Mouse (Mus musculus): ENCODE data around the gene Gtf3a. TPM values are rescaled to one million over a fixed set of nuclear protein-coding genes. Genes with fewer than 3 reads are reported as not detected.
A peak's percentile ranks its signal among the peaks of the same experiment; 100 is the strongest.

Gene Gtf3a
- 102 TPM in 2 replicates for polyA plus RNA-seq (2014; fragmentation: Nextera tagmentation; extraction: Ambion mirVana)

- peak; percentile 95 for ATAC-seq (ENCODE audit: low FRiP score)
- Histone ChIP-seq H3K9ac (ENCODE audit: low read length) (peak within 1 kb of the TSS; percentile 93), H3K4me3 (ENCODE audit: low read depth, low read length) (peak within 1 kb of the TSS; percentile 79), H3K4me2 (peak within 1 kb of the TSS; percentile 80), H3K9me3 (ENCODE audit: control insufficient read depth, low read length) (peaks cover 3% of the 10 kb centered on the region; the same call in 1 of the 2 replicates), H3K4me1 (ENCODE audit: control insufficient read depth, insufficient read depth, low read length) (peaks cover 11% of the 10 kb centered on the region), H3K36me3 (ENCODE audit: control insufficient read depth, insufficient read depth, low read length) (peaks cover 18% of the 10 kb centered on the region; the same call in 1 of the 2 replicates), H3K27ac (ENCODE audit: low read depth, low read length) (no peak within 1 kb of the TSS; the same call in 1 of the 2 replicates), H3K27me3 (ENCODE audit: control insufficient read depth, insufficient read depth, low read length) (no peaks in the 10 kb centered on the region; the same call in 1 of the 2 replicates)
- under 1% methylated on average over 62 of the region's 62 CpGs for WGBS
- DNase-seq (ENCODE audit: low spot score, missing footprints), result peak; percentile 100
These were observed at the start of gene Gtf3a for GRCm38 (mm10) chr5:146948508-146949088. Gene Gtf3a, plus strand, starts transcription at chr5:146948657.

DNA sequence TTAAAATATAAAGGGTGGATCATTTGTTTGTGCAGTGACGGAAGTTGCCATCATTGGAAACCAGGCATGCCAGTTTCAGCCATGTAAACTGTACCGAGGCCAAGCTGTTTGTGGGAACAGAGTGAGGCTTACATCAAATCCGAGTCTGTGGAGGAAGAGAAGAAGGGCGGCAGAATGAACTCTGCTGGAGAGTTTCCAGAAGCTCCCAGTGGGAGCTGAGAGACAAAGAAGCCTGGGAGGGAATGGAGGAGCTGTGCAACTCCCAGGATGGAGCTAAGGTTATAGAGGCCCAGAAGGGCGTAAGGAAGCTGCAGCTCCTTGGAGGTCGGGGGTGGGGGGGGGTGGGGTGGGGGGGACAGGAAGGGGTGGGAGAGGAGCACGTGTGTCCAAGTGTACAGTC is 48.1 kb upstream of the Gtf3a start:
- DNase-seq (ENCODE audit: low spot score, missing footprints) (no peak), ATAC-seq (ENCODE audit: low FRiP score) (no peak)
- H3K4me2 ChIP-seq, result no peak overlapping the region
- H3K27ac ChIP-seq (ENCODE audit: low read depth, low read length), result no peak overlapping the region
- no peaks in the 10 kb centered on the region for H3K36me3 ChIP-seq (ENCODE audit: control insufficient read depth, insufficient read depth, low read length)
- H3K27me3 ChIP-seq (ENCODE audit: control insufficient read depth, insufficient read depth, low read length), result no peaks in the 10 kb centered on the region
- no peaks in the 10 kb centered on the region for H3K4me1 ChIP-seq (ENCODE audit: control insufficient read depth, insufficient read depth, low read length)
- no peak overlapping the region for H3K9ac ChIP-seq (ENCODE audit: low read length)
- 56% methylated on average over 7 of the region's 7 CpGs for WGBS
- H3K9me3 ChIP-seq (ENCODE audit: control insufficient read depth, low read length), result no peaks in the 10 kb centered on the region
- H3K4me3 ChIP-seq (ENCODE audit: low read depth, low read length), result no peak overlapping the region

DNA sequence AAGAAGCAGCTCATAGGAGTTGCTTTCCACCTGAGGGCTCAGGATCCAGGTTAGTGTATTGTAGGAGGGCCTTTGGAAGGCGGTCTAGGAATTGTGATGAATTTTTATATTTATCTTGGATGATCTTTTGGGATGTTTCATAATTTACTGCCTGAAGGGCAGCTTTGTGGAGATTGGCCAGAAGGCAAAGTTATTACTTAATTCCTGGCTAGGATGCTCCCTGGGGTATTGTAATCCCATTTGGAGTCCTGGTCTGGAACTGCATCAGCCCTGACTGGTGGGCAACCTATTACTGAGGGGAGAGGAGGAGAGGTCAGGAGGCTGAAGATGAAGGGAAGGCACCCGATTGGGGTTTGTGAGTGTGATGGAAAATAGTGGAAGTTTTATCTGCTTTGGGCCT is 47.0 kb upstream of the Gtf3a start:
- DNase-seq (ENCODE audit: low spot score, missing footprints) (no peak), ATAC-seq (ENCODE audit: low FRiP score) (no peak)
- Histone ChIP-seq H3K4me1 (ENCODE audit: control insufficient read depth, insufficient read depth, low read length) (no peaks in the 10 kb centered on the region), H3K9ac (ENCODE audit: low read length) (no peak overlapping the region), H3K9me3 (ENCODE audit: control insufficient read depth, low read length) (no peaks in the 10 kb centered on the region), H3K4me2 (no peak overlapping the region), H3K4me3 (ENCODE audit: low read depth, low read length) (no peak overlapping the region), H3K27me3 (ENCODE audit: control insufficient read depth, insufficient read depth, low read length) (no peaks in the 10 kb centered on the region), H3K36me3 (ENCODE audit: control insufficient read depth, insufficient read depth, low read length) (no peaks in the 10 kb centered on the region), H3K27ac (ENCODE audit: low read depth, low read length) (no peak overlapping the region)
- whole genome bisulfite sequencing, result 86% methylated on average over 2 of the region's 2 CpGs

DNA sequence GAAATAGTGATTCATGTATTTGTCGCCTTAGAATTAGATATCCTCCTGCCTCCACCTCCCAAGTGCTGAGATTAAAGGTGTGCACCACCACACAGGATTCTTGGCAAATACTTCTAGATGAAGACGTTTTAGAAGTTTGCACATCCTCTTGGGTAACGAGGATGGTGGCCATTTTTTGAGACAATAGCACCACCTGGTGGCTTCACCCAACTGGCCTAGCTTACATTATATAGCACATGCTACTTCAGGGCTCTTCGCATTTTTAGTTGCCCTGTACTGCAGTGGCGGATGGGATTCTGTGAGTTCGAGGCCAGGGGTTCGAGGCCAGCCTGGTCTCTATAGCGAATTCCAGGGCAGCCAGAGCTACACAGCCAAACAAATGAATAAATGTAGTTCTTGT is 44.1 kb upstream of the Gtf3a start:
- 38% methylated on average over 8 of the region's 8 CpGs for WGBS

DNA sequence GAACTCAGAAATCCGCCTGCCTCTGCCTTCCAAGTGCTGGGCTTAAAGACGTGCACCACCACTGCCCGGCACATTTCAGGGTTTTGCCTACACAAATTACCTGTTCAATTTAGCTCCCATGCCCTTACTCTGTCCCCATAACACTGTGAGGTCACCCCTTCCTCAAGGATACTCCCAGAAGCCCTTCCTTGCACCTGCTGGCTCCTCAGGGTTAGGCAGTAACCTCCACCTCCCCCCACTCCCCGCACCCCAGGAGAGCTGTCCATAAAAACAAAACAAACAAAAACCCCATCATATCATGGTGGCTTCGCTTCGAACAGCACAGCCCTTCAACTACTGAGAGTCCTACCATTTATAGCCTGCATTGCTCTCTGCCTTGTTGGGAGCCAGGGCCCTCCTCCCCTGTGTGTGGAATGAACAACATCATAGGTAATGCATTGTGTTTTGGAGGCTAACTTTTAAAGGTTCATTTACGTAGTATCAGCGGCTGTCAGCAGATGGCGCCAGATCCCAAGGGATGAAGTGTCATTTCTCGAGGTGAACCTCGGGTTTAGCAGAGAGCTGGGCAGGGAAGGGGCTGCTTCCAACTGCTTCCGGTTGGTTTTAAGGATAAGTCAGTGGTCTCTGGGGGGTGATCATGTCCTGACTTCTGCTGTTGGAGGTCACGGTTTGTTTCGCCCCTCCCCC is 42.8 kb upstream of the Gtf3a start:
- no peaks in the 10 kb centered on the region for H3K27me3 ChIP-seq (ENCODE audit: control insufficient read depth, insufficient read depth, low read length)
- no peak overlapping the region for H3K27ac ChIP-seq (ENCODE audit: low read depth, low read length)
- H3K36me3 ChIP-seq (ENCODE audit: control insufficient read depth, insufficient read depth, low read length), result no peaks in the 10 kb centered on the region
- peak; percentile 82 for ATAC-seq (ENCODE audit: low FRiP score)
- no peak overlapping the region for H3K9ac ChIP-seq (ENCODE audit: low read length)
- WGBS, result 27% methylated on average over 14 of the region's 14 CpGs
- 0 out of 2 replicates have a peak overlapping the region, but pooled peaks have one; percentile 16 for H3K4me2 ChIP-seq
- DNase-seq (ENCODE audit: low spot score, missing footprints), result peak; percentile 98
- H3K4me3 ChIP-seq (ENCODE audit: low read depth, low read length), result no peak overlapping the region
- no peaks in the 10 kb centered on the region for H3K9me3 ChIP-seq (ENCODE audit: control insufficient read depth, low read length)
- no peaks in the 10 kb centered on the region for H3K4me1 ChIP-seq (ENCODE audit: control insufficient read depth, insufficient read depth, low read length)

More for the DNA sequence above, 44.1 kb upstream of the Gtf3a start:
- Histone ChIP-seq H3K4me3 (ENCODE audit: low read depth, low read length) (no peak overlapping the region), H3K9me3 (ENCODE audit: control insufficient read depth, low read length) (no peaks in the 10 kb centered on the region), H3K4me1 (ENCODE audit: control insufficient read depth, insufficient read depth, low read length) (no peaks in the 10 kb centered on the region), H3K9ac (ENCODE audit: low read length) (no peak overlapping the region), H3K27ac (ENCODE audit: low read depth, low read length) (no peak overlapping the region), H3K36me3 (ENCODE audit: control insufficient read depth, insufficient read depth, low read length) (no peaks in the 10 kb centered on the region), H3K27me3 (ENCODE audit: control insufficient read depth, insufficient read depth, low read length) (no peaks in the 10 kb centered on the region), H3K4me2 (no peak overlapping the region)
- ATAC-seq (ENCODE audit: low FRiP score), result peak; percentile 53
- DNase-seq (ENCODE audit: low spot score, missing footprints), result peak; percentile 95

DNA sequence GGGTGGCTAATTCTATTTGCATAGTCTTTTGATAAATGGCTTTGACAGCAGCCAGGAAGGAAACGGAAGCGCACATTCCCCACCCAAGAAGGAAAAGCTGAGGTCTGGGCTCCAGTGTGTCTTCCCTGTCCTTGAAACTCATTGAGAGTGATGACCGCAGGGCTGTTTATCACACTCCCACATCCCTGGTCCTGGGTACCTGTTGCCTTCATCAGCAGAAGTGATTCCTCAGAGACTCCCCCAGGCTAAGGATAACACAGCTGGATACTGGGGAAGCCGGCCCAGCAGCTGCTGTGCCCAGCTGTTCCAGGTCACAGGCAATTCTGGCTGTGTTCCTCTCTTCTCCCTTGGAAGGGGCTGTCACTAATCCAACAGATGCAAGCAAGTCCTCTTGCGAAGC is 40.9 kb upstream of the Gtf3a start:
- 61% methylated on average over 5 of the region's 5 CpGs for WGBS
- H3K27me3 ChIP-seq (ENCODE audit: control insufficient read depth, insufficient read depth, low read length), result no peaks in the 10 kb centered on the region
- ATAC-seq (ENCODE audit: low FRiP score), result no peak
- no peak overlapping the region for H3K4me2 ChIP-seq
- no peak overlapping the region for H3K4me3 ChIP-seq (ENCODE audit: low read depth, low read length)
- DNase-seq (ENCODE audit: low spot score, missing footprints), result no peak
- no peaks in the 10 kb centered on the region for H3K9me3 ChIP-seq (ENCODE audit: control insufficient read depth, low read length)
- H3K27ac ChIP-seq (ENCODE audit: low read depth, low read length), result no peak overlapping the region
- H3K9ac ChIP-seq (ENCODE audit: low read length), result no peak overlapping the region
- no peaks in the 10 kb centered on the region for H3K36me3 ChIP-seq (ENCODE audit: control insufficient read depth, insufficient read depth, low read length)
- H3K4me1 ChIP-seq (ENCODE audit: control insufficient read depth, insufficient read depth, low read length), result no peaks in the 10 kb centered on the region

GRCm38 (mm10) chr5:146908629-146909028 is 39.8 kb upstream of the Gtf3a start:
- no peak overlapping the region for H3K4me3 ChIP-seq (ENCODE audit: low read depth, low read length)
- no peaks in the 10 kb centered on the region for H3K4me1 ChIP-seq (ENCODE audit: control insufficient read depth, insufficient read depth, low read length)
- H3K27me3 ChIP-seq (ENCODE audit: control insufficient read depth, insufficient read depth, low read length), result no peaks in the 10 kb centered on the region
- H3K9ac ChIP-seq (ENCODE audit: low read length), result no peak overlapping the region
- DNase-seq (ENCODE audit: low spot score, missing footprints), result no peak
- H3K27ac ChIP-seq (ENCODE audit: low read depth, low read length), result no peak overlapping the region
- no peaks in the 10 kb centered on the region for H3K36me3 ChIP-seq (ENCODE audit: control insufficient read depth, insufficient read depth, low read length)
- no peak overlapping the region for H3K4me2 ChIP-seq
- no peak for ATAC-seq (ENCODE audit: low FRiP score)
- H3K9me3 ChIP-seq (ENCODE audit: control insufficient read depth, low read length), result no peaks in the 10 kb centered on the region
- 50% methylated on average over 11 of the region's 11 CpGs for WGBS

- no peaks in the 10 kb centered on the region for H3K36me3 ChIP-seq (ENCODE audit: control insufficient read depth, insufficient read depth, low read length)
- no peak overlapping the region for H3K27ac ChIP-seq (ENCODE audit: low read depth, low read length)
- H3K27me3 ChIP-seq (ENCODE audit: control insufficient read depth, insufficient read depth, low read length), result no peaks in the 10 kb centered on the region
- no peaks in the 10 kb centered on the region for H3K9me3 ChIP-seq (ENCODE audit: control insufficient read depth, low read length)
- no peak for DNase-seq (ENCODE audit: low spot score, missing footprints)
- 21% methylated on average over 9 of the region's 9 CpGs for WGBS
- H3K4me3 ChIP-seq (ENCODE audit: low read depth, low read length), result no peak overlapping the region
- ATAC-seq (ENCODE audit: low FRiP score), result no peak
- H3K9ac ChIP-seq (ENCODE audit: low read length), result no peak overlapping the region
- H3K4me1 ChIP-seq (ENCODE audit: control insufficient read depth, insufficient read depth, low read length), result no peaks in the 10 kb centered on the region
- no peak overlapping the region for H3K4me2 ChIP-seq
These were observed 36.3 kb upstream of the Gtf3a start for GRCm38 (mm10) chr5:146912206-146912605.

DNA sequence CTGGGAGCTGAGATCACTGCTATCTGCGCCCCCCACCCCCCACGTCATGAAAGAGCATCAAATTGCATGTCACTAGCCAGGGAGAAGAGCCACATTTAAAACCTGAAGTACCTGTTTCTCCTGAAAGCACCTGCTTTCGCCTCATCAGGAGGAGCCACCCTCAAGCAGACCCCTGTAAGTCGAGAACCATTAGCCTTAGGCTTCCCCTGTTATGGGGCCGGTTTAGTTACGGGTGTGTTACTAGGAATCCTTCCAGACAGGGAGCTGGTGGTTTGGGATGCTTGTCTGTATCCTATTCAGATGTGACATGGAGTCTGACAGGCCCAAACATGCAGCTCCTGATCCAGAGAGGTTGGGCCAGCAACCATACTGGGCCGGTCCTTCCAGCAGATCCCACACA is 35.1 kb upstream of the Gtf3a start:
- Histone ChIP-seq H3K4me3 (ENCODE audit: low read depth, low read length) (no peak overlapping the region), H3K9ac (ENCODE audit: low read length) (no peak overlapping the region), H3K27ac (ENCODE audit: low read depth, low read length) (no peak overlapping the region), H3K4me1 (ENCODE audit: control insufficient read depth, insufficient read depth, low read length) (no peaks in the 10 kb centered on the region), H3K9me3 (ENCODE audit: control insufficient read depth, low read length) (no peaks in the 10 kb centered on the region), H3K36me3 (ENCODE audit: control insufficient read depth, insufficient read depth, low read length) (no peaks in the 10 kb centered on the region), H3K27me3 (ENCODE audit: control insufficient read depth, insufficient read depth, low read length) (no peaks in the 10 kb centered on the region), H3K4me2 (no peak overlapping the region)
- DNase-seq (ENCODE audit: low spot score, missing footprints) (no peak), ATAC-seq (ENCODE audit: low FRiP score) (no peak)
- WGBS, result 83% methylated on average over 7 of the region's 7 CpGs

Measured in midbrain, embryonic 11.5 days (tissue).